Comparison of ENCODE assay signal across 13 mouse cellular contexts in the genomic region with DNA sequence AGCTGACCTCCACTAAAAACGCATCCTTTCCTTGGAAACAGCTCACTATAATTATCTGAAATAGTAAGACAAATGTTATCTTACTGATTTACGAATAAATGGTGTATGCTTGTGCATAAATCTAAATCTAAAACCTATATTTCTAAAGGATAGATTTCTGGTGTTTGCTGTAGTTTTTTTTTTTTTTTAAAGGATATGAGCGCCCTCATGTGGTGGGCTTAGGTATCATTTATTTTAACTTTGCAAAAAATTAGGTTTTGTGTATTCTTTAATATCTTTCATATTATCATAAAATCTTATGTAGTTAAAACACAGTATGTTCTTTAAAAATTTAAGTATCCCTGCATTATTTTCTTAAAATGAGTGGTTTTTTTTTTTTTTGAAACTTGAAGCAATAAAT. TPM values are rescaled to one million over a fixed set of nuclear protein-coding genes. Genes with fewer than 3 reads are reported as not detected.
DNase-seq lines count a peak whose midpoint lies in the region; ATAC-seq and TF ChIP-seq lines count a peak whose summit lies in the region.
"Had no signal": no experiment of that assay in that cellular context is flagged by ENCODE, and none has a peak within 500 bp of the region (broad histone marks: within the 10 kb centered on the region; RNA-seq: fewer than 3 reads in every experiment).

No protein-coding gene starts in this region.

- 47% methylated on average over 3 of the region's 3 CpGs for WGBS in kidney, postnatal 0 days

- H3K4me3 ChIP-seq in kidney, postnatal 0 days (replicated peaks; ENCODE audit: low read depth, low read length): no peak overlapping the region
- H3K4me3 ChIP-seq: limb, embryonic 12.5 days had no signal

- no peak overlapping the region for H3K27ac ChIP-seq in kidney, postnatal 0 days
- H3K27ac ChIP-seq: limb, embryonic 12.5 days had no signal

- peak; percentile 25 for DNase-seq in kidney, postnatal 0 days (ENCODE audit: low spot score)
- DNase-seq in kidney, adult 9 months: no peak
- peak; percentile 40 for DNase-seq in A20 (ENCODE audit: low read depth, low spot score)
- DNase-seq in forelimb bud, embryonic 11.5 days (ENCODE audit: low read depth, low spot score): peak; percentile 12
- DNase-seq in left cerebral cortex, postnatal 36 days (ENCODE audit: low spot score in 2 of 2): no peak
- DNase-seq in embryo, embryonic 9.5 days (ENCODE audit: extremely low spot score): no peak
- no peak for DNase-seq in heart, postnatal 10 days
- DNase-seq: cerebellum, postnatal 14 days; kidney, adult 18-20 months; lung, postnatal 4 days; right cerebral cortex, postnatal 14 days had no signal

- no peaks in the 10 kb centered on the region for H3K4me1 ChIP-seq in kidney, postnatal 0 days (replicated peaks; ENCODE audit: insufficient read depth, low read length)
- H3K4me1 ChIP-seq: limb, embryonic 12.5 days had no signal

- TF ChIP-seq CTCF in kidney, postnatal 0 days (IDR thresholded peaks at IDR 0.05; ENCODE audit: low read depth): peak; percentile 70

- H3K9ac ChIP-seq in kidney, postnatal 0 days (ENCODE audit: low read depth, low read length): no peak overlapping the region
- H3K9ac ChIP-seq: limb, embryonic 12.5 days had no signal

- H3K36me3 ChIP-seq in kidney, postnatal 0 days (ENCODE audit: insufficient read depth, low read length): peaks cover 16% of the 10 kb centered on the region; the same call in 1 of the 2 replicates

- no peaks in the 10 kb centered on the region for H3K27me3 ChIP-seq in kidney, postnatal 0 days (ENCODE audit: insufficient read depth, low read length)
- H3K27me3 ChIP-seq: limb, embryonic 12.5 days had no signal

- H3K9me3 ChIP-seq in kidney, postnatal 0 days (replicated peaks; ENCODE audit: low read length): no peaks in the 10 kb centered on the region
- H3K9me3 ChIP-seq: limb, embryonic 12.5 days had no signal

- H3K4me2 ChIP-seq in kidney, postnatal 0 days (ENCODE audit: low read length): no peak overlapping the region
- H3K4me2 ChIP-seq: limb, embryonic 12.5 days had no signal

- ATAC-seq in kidney, postnatal 0 days (replicated peaks; ENCODE audit: low FRiP score, low read depth): no peak
- ATAC-seq in CD4-positive, CD25-positive, alpha-beta regulatory T cell, adult 4 months: peak; percentile 58

- intact Hi-C loops in left cerebral cortex, postnatal 36 days (cut with DNase I): no loop called here
- intact Hi-C loops in heart, postnatal 10 days (cut with DNase I): loop anchor here (5.0 to 10.0 kb wide), 3 partner anchors 300 to 833 kb away; a partner anchor contains a TSS

RNA-seq across cellular contexts. Expression of a gene that starts 12.1 kb away (rescaled TPM):
- 13.9 and 15.6 TPM in 2 replicates for polyA plus RNA-seq in kidney, postnatal 0 days (2015; fragmentation: Nextera tagmentation; extraction: Ambion mirVana)
- 1 to 10 TPM; 1.2 to 4.0 TPM for polyA plus RNA-seq in CD4-positive, CD25-positive, alpha-beta regulatory T cell, adult 4 months (2017; shearing (Covaris generic))
- 10 to 100 TPM; 11.0 to 14.5 TPM for total RNA-seq in left cerebral cortex, postnatal 36 days (2021)
- total RNA-seq in heart, postnatal 10 days (2021): 10 to 100 TPM; 20.8 to 22.7 TPM

RNA-seq across cellular contexts. Expression of a gene that starts 12.3 kb away (rescaled TPM):
- 4.6 and 5.0 TPM in 2 replicates for polyA plus RNA-seq in kidney, postnatal 0 days (2015; fragmentation: Nextera tagmentation; extraction: Ambion mirVana)
- 1 to 10 TPM; 3.9 to 7.2 TPM for polyA plus RNA-seq in CD4-positive, CD25-positive, alpha-beta regulatory T cell, adult 4 months (2017; shearing (Covaris generic))
- total RNA-seq in left cerebral cortex, postnatal 36 days (2021): 10 to 100 TPM; 14.0 to 16.4 TPM
- 1 to 10 TPM; 3.1 to 4.1 TPM for total RNA-seq in heart, postnatal 10 days (2021)

Comparison
In these comparisons a context has a peak if more than half of its experiments do, and no peak if none do; other contexts are left out.
1. DNase-seq: peak in kidney, postnatal 0 days (single experiment), A20 (single experiment) and forelimb bud, embryonic 11.5 days (single experiment); none in kidney, adult 9 months (single experiment), left cerebral cortex, postnatal 36 days (0 of 2), embryo, embryonic 9.5 days (single experiment) and heart, postnatal 10 days (0 of 2).